Mouse (Mus musculus) liver, embryonic 11.5 days (tissue): ENCODE results near the gene Galntl6. TPM values are rescaled to one million over a fixed set of nuclear protein-coding genes. Genes with fewer than 3 reads are reported as not detected.

Experiments used
- ATAC-seq: fragments of 200-750 bp; cut with Nextera tagmentation; replicated peaks from 2 replicates; pipeline ENCODE4 v1.8.0; 2017; ENCODE audit warnings: moderate number of reproducible peaks, mild to moderate bottlenecking, moderate TSS enrichment, moderate library complexity; ENCODE audit not compliant: low FRiP score
- DNase-seq: peaks from one replicate; pipeline ENCODE4 v3.0.0-alpha.2; 2017; ENCODE audit warnings: low spot score
- H3K27ac ChIP-seq: fragments of 300-500 bp; sonication (generic); 2 replicates; pipeline ENCODE4 v1.5.1; 2014; ENCODE audit warnings: mild to moderate bottlenecking, low read depth, low read length, control low read depth
- H3K27me3 ChIP-seq: fragments of 300-500 bp; sonication (generic); replicated peaks from 2 replicates; pipeline ENCODE4 v1.6.1; 2014; ENCODE audit warnings: low read length, mixed read lengths; ENCODE audit not compliant: control insufficient read depth, insufficient read depth
- H3K36me3 ChIP-seq: fragments of 300-500 bp; sonication (generic); 2 replicates; pipeline ENCODE4 v1.6.1; 2014; ENCODE audit warnings: mild to moderate bottlenecking, low read length, moderate library complexity, mixed read lengths; ENCODE audit not compliant: control insufficient read depth, insufficient read depth
- H3K4me1 ChIP-seq: fragments of 300-500 bp; sonication (generic); replicated peaks from 2 replicates; pipeline ENCODE4 v1.6.1; 2014; ENCODE audit warnings: low read length, mixed read lengths; ENCODE audit not compliant: control insufficient read depth, insufficient read depth
- H3K4me2 ChIP-seq: fragments of 300-500 bp; sonication (generic); 2 replicates; pipeline ENCODE4 v1.6.1; 2014; ENCODE audit warnings: mild to moderate bottlenecking, control low read depth, moderate library complexity
- H3K4me3 ChIP-seq: fragments of 300-500 bp; sonication (generic); 2 replicates; pipeline ENCODE4 v1.5.1; 2014; ENCODE audit warnings: low read depth, low read length, control low read depth
- H3K9ac ChIP-seq: fragments of 300-500 bp; sonication (generic); 2 replicates; pipeline ENCODE4 v1.6.1; 2014; ENCODE audit warnings: low read depth, low read length, control low read depth
- H3K9me3 ChIP-seq: fragments of 300-500 bp; sonication (generic); 2 replicates; pipeline ENCODE4 v1.6.1; 2016; ENCODE audit warnings: low read length, inconsistent platforms, mixed read lengths; ENCODE audit not compliant: control insufficient read depth
- WGBS: fragments of 180-500 bp; shearing (Covaris S2); extraction: QIAGEN DNeasy Blood & Tissue Kit; methylation state at CpG from one replicate; pipeline ENCODE4 v1.1.7; 2014; 5-methylcytosine and 5-hydroxymethylcytosine counted together
- polyA plus RNA-seq: library from polyadenylated mRNA; unstranded; fragments of >200 nt; fragmentation: Nextera tagmentation; extraction: Ambion mirVana; gene quantifications from 2 replicates; pipeline ENCODE4 v1.2.1, GENCODE M21; 2014

The Galntl6 gene
- polyA plus RNA-seq, 1 experiment from 2014 or later = 0.27 TPM

DNA sequence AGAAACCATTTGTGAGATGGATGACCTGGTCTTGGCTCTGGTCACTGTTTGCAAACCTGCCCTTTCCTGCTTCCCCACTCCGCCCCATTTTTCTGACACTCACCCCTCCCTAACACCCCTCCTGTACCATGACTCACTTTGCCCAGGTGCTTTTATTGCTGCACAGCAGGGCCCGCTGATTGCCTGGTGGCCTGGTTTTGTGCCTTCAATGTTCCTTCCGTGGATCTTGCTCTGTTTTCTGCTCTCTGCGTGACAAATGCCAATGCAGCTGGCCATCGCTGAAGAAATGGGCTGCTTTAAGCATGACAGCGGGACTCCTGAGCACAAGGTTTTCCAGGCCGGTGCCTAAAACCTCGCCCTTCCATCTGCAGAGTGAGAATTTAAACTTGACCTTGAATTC, 1171.1 kb downstream of the Galntl6 start:
- ATAC-seq (no peak), DNase-seq (no peak)
- no peaks in the 10 kb centered on the region for H3K9me3 ChIP-seq
- WGBS = 67% methylated on average over 8 of the region's 8 CpGs
- H3K4me2 ChIP-seq = no peak overlapping the region
- H3K9ac ChIP-seq = no peak overlapping the region
- H3K27ac ChIP-seq = no peak overlapping the region
- H3K4me1 ChIP-seq = no peaks in the 10 kb centered on the region
- H3K36me3 ChIP-seq = no peaks in the 10 kb centered on the region
- no peaks in the 10 kb centered on the region for H3K27me3 ChIP-seq
- H3K4me3 ChIP-seq = no peak overlapping the region

DNA sequence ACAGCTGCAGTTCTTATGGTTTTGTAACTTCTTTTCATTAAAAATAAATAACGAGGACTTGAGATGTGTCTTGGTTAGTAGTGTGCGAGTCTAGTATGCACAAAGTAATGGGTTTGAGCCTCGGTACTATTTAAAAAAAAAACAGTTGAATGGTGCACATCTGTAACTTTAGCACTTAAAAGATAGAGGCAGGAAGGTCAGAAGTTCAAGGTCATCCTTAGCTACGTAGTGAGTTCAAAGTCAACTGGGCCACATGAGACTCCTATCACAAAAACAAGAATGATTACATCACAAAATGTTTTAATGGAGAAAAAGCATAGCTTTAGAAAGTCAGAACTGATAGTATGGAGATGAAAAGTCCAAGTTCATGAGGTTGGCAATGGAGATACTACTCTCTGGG, 1175.2 kb downstream of the Galntl6 start:
- no peaks in the 10 kb centered on the region for H3K27me3 ChIP-seq
- 81% methylated on average over 4 of the region's 4 CpGs for WGBS
- no peaks in the 10 kb centered on the region for H3K36me3 ChIP-seq
- H3K4me2 ChIP-seq = no peak overlapping the region
- no peak overlapping the region for H3K9ac ChIP-seq
- no peaks in the 10 kb centered on the region for H3K9me3 ChIP-seq
- H3K4me3 ChIP-seq = no peak overlapping the region
- H3K4me1 ChIP-seq = no peaks in the 10 kb centered on the region
- H3K27ac ChIP-seq = no peak overlapping the region
- ATAC-seq = no peak
- no peak for DNase-seq

DNA sequence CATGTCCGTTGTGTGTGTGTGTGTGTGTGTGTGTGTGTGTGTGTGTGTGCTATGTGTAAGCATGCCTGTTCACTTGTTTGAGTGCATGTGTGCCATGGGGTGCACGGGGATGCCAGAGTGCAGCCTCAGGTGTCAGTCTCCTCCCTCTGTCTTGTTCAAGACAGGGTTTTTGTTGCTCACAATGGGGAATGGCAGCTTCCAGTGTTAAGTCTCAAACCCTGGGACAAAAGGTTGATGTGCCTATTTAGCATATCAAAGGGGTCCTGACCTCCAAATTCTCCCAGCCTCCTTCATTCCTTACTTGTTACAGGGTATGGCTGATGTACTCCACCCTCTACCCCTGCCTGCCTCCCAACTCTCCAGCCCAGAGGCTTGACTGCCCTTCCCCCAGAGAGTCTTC, 1179.6 kb downstream of the Galntl6 start:
- WGBS = 48% methylated on average over 2 of the region's 2 CpGs
- H3K9me3 ChIP-seq = no peaks in the 10 kb centered on the region

DNA sequence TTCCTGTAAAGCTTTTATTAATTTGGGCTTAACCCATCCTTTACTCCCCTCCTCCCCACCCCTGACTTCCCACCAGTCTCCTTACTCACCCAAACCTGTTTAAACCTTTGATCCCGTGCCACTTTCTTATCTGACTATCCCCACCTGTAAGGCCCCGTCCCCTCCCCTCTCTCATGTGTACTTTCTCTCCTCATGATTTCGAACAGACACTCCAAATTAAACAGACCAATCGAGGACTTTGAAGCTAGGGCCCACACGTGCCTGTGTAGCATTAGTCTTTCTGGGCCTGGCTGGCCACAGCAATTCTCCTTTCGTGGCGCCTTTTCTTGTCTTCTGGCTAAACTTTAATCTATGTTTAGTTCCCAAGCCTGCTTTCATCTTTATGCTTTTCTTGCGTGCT, 1180.8 kb downstream of the Galntl6 start:
- no peaks in the 10 kb centered on the region for H3K36me3 ChIP-seq
- H3K4me2 ChIP-seq = no peak overlapping the region
- ATAC-seq (no peak), DNase-seq (no peak)
- WGBS = 68% methylated on average over 8 of the region's 8 CpGs
- no peak overlapping the region for H3K4me3 ChIP-seq
- H3K9ac ChIP-seq = no peak overlapping the region
- H3K4me1 ChIP-seq = no peaks in the 10 kb centered on the region
- H3K27ac ChIP-seq = no peak overlapping the region
- no peaks in the 10 kb centered on the region for H3K27me3 ChIP-seq
- no peaks in the 10 kb centered on the region for H3K9me3 ChIP-seq

More for the DNA sequence above, 1179.6 kb downstream of the Galntl6 start:
- no peak overlapping the region for H3K9ac ChIP-seq
- no peak overlapping the region for H3K4me3 ChIP-seq
- H3K36me3 ChIP-seq = no peaks in the 10 kb centered on the region
- no peaks in the 10 kb centered on the region for H3K27me3 ChIP-seq
- DNase-seq (no peak), ATAC-seq (no peak)
- H3K27ac ChIP-seq = no peak overlapping the region
- no peaks in the 10 kb centered on the region for H3K4me1 ChIP-seq
- no peak overlapping the region for H3K4me2 ChIP-seq

DNA sequence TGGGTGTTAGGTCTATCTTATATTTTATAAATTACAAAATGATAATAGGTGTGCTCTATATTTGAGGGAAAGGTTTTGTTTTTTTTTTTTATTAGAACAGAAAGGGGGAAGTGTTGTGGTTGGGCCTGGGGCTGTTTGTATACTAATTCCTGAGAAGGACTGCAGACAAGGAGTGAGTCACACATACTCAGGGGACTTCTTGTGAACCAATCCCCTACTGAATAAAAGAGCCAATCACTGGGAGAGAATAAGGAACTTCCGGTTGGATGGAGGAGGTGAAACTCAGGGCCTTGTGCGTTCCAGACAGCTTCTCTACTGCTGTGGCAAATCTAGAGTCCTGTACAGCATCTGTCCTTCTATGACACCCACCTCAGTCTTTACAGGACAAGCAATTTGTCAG, 1184.2 kb downstream of the Galntl6 start:
- Histone ChIP-seq H3K4me1 (no peaks in the 10 kb centered on the region), H3K27me3 (no peaks in the 10 kb centered on the region), H3K27ac (no peak overlapping the region), H3K9me3 (no peaks in the 10 kb centered on the region), H3K36me3 (no peaks in the 10 kb centered on the region), H3K4me2 (no peak overlapping the region), H3K9ac (no peak overlapping the region), H3K4me3 (no peak overlapping the region)
- DNase-seq = no peak
- ATAC-seq = no peak
- WGBS = 70% methylated on average over 2 of the region's 2 CpGs

DNA sequence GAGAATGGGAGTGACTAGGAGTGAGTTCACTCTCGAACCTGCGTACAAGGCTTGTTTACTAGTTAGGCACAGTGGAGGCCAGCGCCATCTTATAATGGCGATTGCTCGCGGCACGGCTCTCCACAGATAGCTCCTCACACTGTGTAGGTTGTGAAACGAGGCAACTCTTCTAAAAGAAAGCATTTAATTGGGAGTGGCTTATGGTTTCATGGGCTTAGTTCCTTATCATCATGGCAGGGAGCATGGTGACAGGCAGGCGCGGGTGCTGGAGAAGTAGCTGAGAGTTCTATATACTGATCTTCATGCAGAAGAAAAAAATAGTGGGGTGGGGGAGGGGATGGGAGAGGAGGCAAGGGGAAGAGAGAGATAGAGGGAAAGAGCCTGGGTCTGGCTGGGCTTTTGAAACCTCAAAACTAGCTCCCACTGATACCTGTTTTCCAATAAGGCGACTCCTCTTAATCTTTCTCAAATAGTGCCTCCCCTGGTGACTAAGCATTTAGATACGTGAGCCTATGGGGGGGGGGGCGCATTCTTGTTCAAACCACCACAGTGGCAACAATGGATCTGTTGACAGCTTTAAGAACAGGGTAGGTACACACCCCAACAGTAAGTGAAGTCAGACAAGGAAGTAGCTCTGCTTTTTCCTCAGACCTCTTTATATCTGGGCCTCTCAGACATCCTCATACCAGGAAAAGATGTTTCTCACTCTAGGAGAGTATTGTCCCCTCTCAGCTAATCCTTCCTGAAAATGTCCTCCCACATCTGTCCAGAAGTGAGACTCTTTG, 1187.4 kb downstream of the Galntl6 start:
- Histone ChIP-seq H3K36me3 (no peaks in the 10 kb centered on the region), H3K9me3 (no peaks in the 10 kb centered on the region), H3K27me3 (no peaks in the 10 kb centered on the region), H3K4me1 (no peaks in the 10 kb centered on the region), H3K27ac (no peak overlapping the region), H3K4me3 (no peak overlapping the region), H3K9ac (no peak overlapping the region), H3K4me2 (no peak overlapping the region)
- ATAC-seq = no peak
- WGBS = 86% methylated on average over 13 of the region's 13 CpGs
- DNase-seq = no peak

Other genes with a start within 250 kb of the Galntl6 start
- gene BC030500, start 885 bp downstream of the Galntl6 start, polyA plus RNA-seq = 0.19 TPM in 1 of 2 replicates, not detected in the other